Mouse (Mus musculus): Measurements from ENCODE around the gene Vars. TPM values are rescaled to one million over a fixed set of nuclear protein-coding genes. Genes with fewer than 3 reads are reported as not detected.
A peak's percentile ranks its signal among the peaks of the same experiment; 100 is the strongest.

The Vars gene
- polyA plus RNA-seq, 1 experiment from 2014 or later: 92.3 TPM

- Histone ChIP-seq H3K4me2 (replicated peaks; ENCODE audit: low read depth, low read length) (peak overlapping the region; percentile 98), H3K27me3 (ENCODE audit: control insufficient read depth, insufficient read depth, low read length) (no peaks in the 10 kb centered on the region), H3K27ac (ENCODE audit: low read length) (no peak overlapping the region; the same call in 1 of the 2 replicates), H3K9me3 (ENCODE audit: control insufficient read depth, low read depth, low read length) (no peaks in the 10 kb centered on the region), H3K4me1 (ENCODE audit: control insufficient read depth, insufficient read depth, low read length) (peaks cover 35% of the 10 kb centered on the region), H3K4me3 (ENCODE audit: low read depth, low read length) (peak overlapping the region; percentile 61), H3K36me3 (ENCODE audit: control insufficient read depth, insufficient read depth, low read length) (no peaks in the 10 kb centered on the region), H3K9ac (replicated peaks; ENCODE audit: low read depth, low read length) (no peak overlapping the region)
- no peak for ATAC-seq (ENCODE audit: insufficient number of reproducible peaks, insufficient read depth, low FRiP score, low read depth)
- WGBS: 78% methylated on average over 7 of the region's 7 CpGs
Measured at GRCm38 (mm10) chr17:35044904-35045806, 44.4 kb downstream of the Vars start.

- H3K36me3 ChIP-seq (ENCODE audit: control insufficient read depth, insufficient read depth, low read length): no peaks in the 10 kb centered on the region
- H3K27me3 ChIP-seq (ENCODE audit: control insufficient read depth, insufficient read depth, low read length): no peaks in the 10 kb centered on the region
- WGBS: 4% methylated on average over 43 of the region's 48 CpGs
- peak overlapping the region; percentile 100 for H3K27ac ChIP-seq (ENCODE audit: low read length)
- ATAC-seq (ENCODE audit: insufficient number of reproducible peaks, insufficient read depth, low FRiP score, low read depth): no peak
- peak overlapping the region; percentile 98 for H3K4me2 ChIP-seq (replicated peaks; ENCODE audit: low read depth, low read length)
- no peaks in the 10 kb centered on the region for H3K9me3 ChIP-seq (ENCODE audit: control insufficient read depth, low read depth, low read length)
- H3K4me3 ChIP-seq (ENCODE audit: low read depth, low read length): peak overlapping the region; percentile 61
- peaks cover 35% of the 10 kb centered on the region for H3K4me1 ChIP-seq (ENCODE audit: control insufficient read depth, insufficient read depth, low read length)
- peak overlapping the region; percentile 92 for H3K9ac ChIP-seq (replicated peaks; ENCODE audit: low read depth, low read length)
Measured at GRCm38 (mm10) chr17:35045807-35046680, 45.3 kb downstream of the Vars start.

- Histone ChIP-seq H3K9ac (replicated peaks; ENCODE audit: low read depth, low read length) (peak within 1 kb of the TSS; percentile 92), H3K36me3 (ENCODE audit: control insufficient read depth, insufficient read depth, low read length) (no peaks in the 10 kb centered on the region), H3K4me1 (ENCODE audit: control insufficient read depth, insufficient read depth, low read length) (peaks cover 36% of the 10 kb centered on the region), H3K4me2 (replicated peaks; ENCODE audit: low read depth, low read length) (peak within 1 kb of the TSS; percentile 98), H3K27ac (ENCODE audit: low read length) (peak within 1 kb of the TSS; percentile 100), H3K9me3 (ENCODE audit: control insufficient read depth, low read depth, low read length) (no peaks in the 10 kb centered on the region), H3K4me3 (ENCODE audit: low read depth, low read length) (peak within 1 kb of the TSS; percentile 61), H3K27me3 (ENCODE audit: control insufficient read depth, insufficient read depth, low read length) (no peaks in the 10 kb centered on the region)
- 2% methylated on average over 33 of the region's 33 CpGs for WGBS
- peak; percentile 91 for ATAC-seq (ENCODE audit: insufficient number of reproducible peaks, insufficient read depth, low FRiP score, low read depth)
Measured at GRCm38 (mm10) chr17:35046681-35047455, 46.1 kb downstream of the Vars start, which contains the start of gene Msh5. TSS of gene Msh5 (minus strand) at chr17:35046745.

DNA sequence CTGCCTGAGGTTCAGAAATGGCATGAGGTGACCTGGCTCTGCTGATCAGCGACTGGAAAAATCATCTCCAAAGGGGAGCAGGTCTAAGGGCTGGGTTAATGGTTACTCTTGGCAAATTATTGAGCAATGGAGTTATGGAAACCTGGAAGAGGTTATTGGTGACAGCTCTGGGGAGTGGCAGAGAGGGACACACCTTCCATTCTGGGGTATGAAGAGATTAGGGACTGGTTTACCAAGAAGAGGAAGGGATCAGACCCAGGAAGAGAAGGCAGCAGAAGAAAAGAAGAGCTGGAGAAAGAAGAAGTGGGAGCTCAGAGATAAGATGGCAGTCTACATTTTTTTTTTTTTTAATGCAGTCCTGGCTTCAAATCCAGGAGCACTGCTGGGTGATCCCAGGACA lies 46.9 kb downstream of the Vars start:
- Histone ChIP-seq H3K27ac (ENCODE audit: low read length) (peak overlapping the region; percentile 100), H3K9ac (replicated peaks; ENCODE audit: low read depth, low read length) (no peak overlapping the region), H3K4me3 (ENCODE audit: low read depth, low read length) (no peak overlapping the region), H3K4me2 (replicated peaks; ENCODE audit: low read depth, low read length) (peak overlapping the region; percentile 28), H3K9me3 (ENCODE audit: control insufficient read depth, low read depth, low read length) (no peaks in the 10 kb centered on the region), H3K4me1 (ENCODE audit: control insufficient read depth, insufficient read depth, low read length) (peaks cover 42% of the 10 kb centered on the region), H3K27me3 (ENCODE audit: control insufficient read depth, insufficient read depth, low read length) (no peaks in the 10 kb centered on the region), H3K36me3 (ENCODE audit: control insufficient read depth, insufficient read depth, low read length) (peaks cover 6% of the 10 kb centered on the region)
- WGBS: 38% methylated on average over 1 of the region's 1 CpGs
- no peak for ATAC-seq (ENCODE audit: insufficient number of reproducible peaks, insufficient read depth, low FRiP score, low read depth)

DNA sequence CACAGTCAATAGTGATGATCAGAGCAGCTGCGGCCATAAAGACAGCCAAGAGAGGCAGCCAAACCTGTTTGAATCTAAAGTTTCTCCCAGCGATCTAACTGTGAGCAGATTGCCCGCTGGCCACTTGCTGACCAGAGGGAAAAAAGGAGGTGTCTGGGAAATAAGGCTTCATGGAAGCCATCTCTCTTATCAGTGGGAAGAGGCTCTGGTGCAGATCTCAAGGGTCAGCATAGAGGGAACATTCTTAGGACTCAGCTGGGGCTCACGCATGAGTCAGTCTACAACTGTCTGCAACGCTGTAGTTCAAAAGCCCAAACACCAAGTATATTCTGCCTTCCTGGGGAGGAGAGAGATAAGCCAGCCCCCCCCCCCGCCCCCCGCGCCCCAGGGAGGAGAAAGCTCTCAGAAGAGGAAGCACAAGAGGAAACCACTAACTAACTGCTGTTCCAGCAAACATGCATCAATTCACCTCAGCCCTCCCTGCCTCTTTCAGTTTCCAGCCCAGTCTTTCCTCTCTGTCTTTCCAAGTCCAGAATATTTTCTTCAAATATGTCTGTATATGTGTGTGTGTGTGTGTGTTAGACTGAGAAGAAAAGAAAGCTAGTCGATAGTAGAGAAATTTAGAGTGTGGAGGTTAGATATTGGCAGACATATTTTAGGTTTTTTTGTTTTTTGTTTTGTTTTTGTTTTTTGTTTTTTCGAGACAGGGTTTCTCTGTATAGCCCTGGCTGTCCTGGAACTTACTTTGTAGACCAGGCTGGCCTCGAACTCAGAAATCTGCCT lies 47.6 kb downstream of the Vars start:
- Histone ChIP-seq H3K4me3 (ENCODE audit: low read depth, low read length) (no peak overlapping the region), H3K27ac (ENCODE audit: low read length) (peak overlapping the region; percentile 100), H3K27me3 (ENCODE audit: control insufficient read depth, insufficient read depth, low read length) (no peaks in the 10 kb centered on the region), H3K9me3 (ENCODE audit: control insufficient read depth, low read depth, low read length) (no peaks in the 10 kb centered on the region), H3K36me3 (ENCODE audit: control insufficient read depth, insufficient read depth, low read length) (peaks cover 12% of the 10 kb centered on the region), H3K4me1 (ENCODE audit: control insufficient read depth, insufficient read depth, low read length) (peaks cover 46% of the 10 kb centered on the region), H3K4me2 (replicated peaks; ENCODE audit: low read depth, low read length) (peak overlapping the region; percentile 28), H3K9ac (replicated peaks; ENCODE audit: low read depth, low read length) (no peak overlapping the region)
- 27% methylated on average over 11 of the region's 11 CpGs for whole genome bisulfite sequencing
- no peak for ATAC-seq (ENCODE audit: insufficient number of reproducible peaks, insufficient read depth, low FRiP score, low read depth)

DNA sequence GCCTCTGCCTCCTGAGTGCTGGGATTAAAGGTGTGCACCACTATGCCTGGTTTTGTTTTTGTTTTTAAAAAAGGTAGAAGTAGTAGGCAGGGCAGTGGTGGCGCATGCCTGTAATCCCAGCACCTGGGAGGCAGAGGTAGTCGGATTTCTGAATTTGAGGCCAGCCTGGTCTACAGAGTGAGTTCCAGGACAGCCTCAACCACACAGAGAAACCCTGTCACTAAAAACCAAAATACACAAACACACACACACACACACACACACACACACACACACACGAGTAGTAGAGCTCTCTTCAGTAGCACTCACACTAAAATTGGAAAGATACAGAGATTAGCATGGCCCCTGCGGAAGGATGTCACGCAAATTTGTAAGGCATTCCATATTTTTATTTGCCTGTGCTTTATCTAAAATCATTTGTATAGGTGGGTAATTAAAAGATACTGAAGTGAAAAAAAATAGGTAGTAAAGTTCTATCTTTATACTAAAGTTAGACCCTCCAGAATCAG lies 48.2 kb downstream of the Vars start:
- Histone ChIP-seq H3K27ac (ENCODE audit: low read length) (peak overlapping the region; percentile 100), H3K36me3 (ENCODE audit: control insufficient read depth, insufficient read depth, low read length) (peaks cover 18% of the 10 kb centered on the region), H3K4me2 (replicated peaks; ENCODE audit: low read depth, low read length) (peak overlapping the region; percentile 90), H3K4me3 (ENCODE audit: low read depth, low read length) (peak overlapping the region; percentile 78; the same call in 1 of the 2 replicates), H3K4me1 (ENCODE audit: control insufficient read depth, insufficient read depth, low read length) (peaks cover 46% of the 10 kb centered on the region), H3K27me3 (ENCODE audit: control insufficient read depth, insufficient read depth, low read length) (no peaks in the 10 kb centered on the region), H3K9me3 (ENCODE audit: control insufficient read depth, low read depth, low read length) (no peaks in the 10 kb centered on the region), H3K9ac (replicated peaks; ENCODE audit: low read depth, low read length) (no peak overlapping the region)
- ATAC-seq (ENCODE audit: insufficient number of reproducible peaks, insufficient read depth, low FRiP score, low read depth): no peak
- WGBS: 73% methylated on average over 5 of the region's 5 CpGs

- H3K27me3 ChIP-seq (ENCODE audit: control insufficient read depth, insufficient read depth, low read length): no peaks in the 10 kb centered on the region
- peaks cover 46% of the 10 kb centered on the region for H3K4me1 ChIP-seq (ENCODE audit: control insufficient read depth, insufficient read depth, low read length)
- peaks cover 24% of the 10 kb centered on the region for H3K36me3 ChIP-seq (ENCODE audit: control insufficient read depth, insufficient read depth, low read length)
- ATAC-seq (ENCODE audit: insufficient number of reproducible peaks, insufficient read depth, low FRiP score, low read depth): peak; percentile 40; the same call in 1 of the 2 replicates
- 2% methylated on average over 11 of the region's 11 CpGs for WGBS
- peak within 1 kb of the TSS; percentile 90 for H3K4me2 ChIP-seq (replicated peaks; ENCODE audit: low read depth, low read length)
- peak within 1 kb of the TSS; percentile 82 for H3K9ac ChIP-seq (replicated peaks; ENCODE audit: low read depth, low read length)
- H3K4me3 ChIP-seq (ENCODE audit: low read depth, low read length): peak within 1 kb of the TSS; percentile 78
- no peaks in the 10 kb centered on the region for H3K9me3 ChIP-seq (ENCODE audit: control insufficient read depth, low read depth, low read length)
- peak within 1 kb of the TSS; percentile 100 for H3K27ac ChIP-seq (ENCODE audit: low read length)
Measured at GRCm38 (mm10) chr17:35049561-35050016, 48.8 kb downstream of the Vars start, which contains the start of gene Clic1. TSS of gene Clic1 (plus strand) at chr17:35049966.

Data from stomach, embryonic 14.5 days (tissue).